Mouse (Mus musculus): ENCODE measurements around the gene Styk1. TPM values are rescaled to one million over a fixed set of nuclear protein-coding genes. Genes with fewer than 3 reads are reported as not detected.

Gene Styk1
- 2.4 and 3.3 TPM in 2 replicates for polyA plus RNA-seq (2014; fragmentation: Nextera tagmentation; extraction: Ambion mirVana)

DNA sequence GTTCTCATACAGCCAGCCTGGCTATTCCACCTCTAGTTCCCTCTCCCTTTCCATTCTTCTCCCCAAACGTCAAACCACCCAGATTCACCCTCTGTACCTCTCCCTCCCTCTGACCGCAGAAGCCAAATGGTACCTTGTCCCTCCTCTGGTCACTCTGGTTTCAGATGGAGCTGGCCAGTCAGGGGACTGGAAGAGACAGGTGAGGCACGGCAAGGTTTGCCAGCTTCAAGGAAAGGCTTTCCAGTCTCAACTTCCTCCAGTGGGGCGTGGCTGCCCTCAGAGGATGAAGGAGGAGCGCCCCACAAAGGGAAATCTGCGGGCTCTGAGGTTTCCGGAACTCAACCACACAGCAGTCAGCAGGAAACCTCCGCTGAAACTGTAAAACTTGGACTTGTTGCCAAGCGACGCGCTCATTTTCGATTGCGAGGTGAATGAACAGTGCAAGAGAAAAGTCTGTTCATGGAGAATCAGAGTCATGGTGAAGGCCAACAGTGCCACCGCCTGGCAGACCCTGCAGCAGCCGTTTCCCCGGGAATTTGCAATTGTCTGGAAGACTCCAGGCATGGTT, at the start of gene Styk1:
Gene Styk1 (minus strand): TSS at position 246 of the 568 bp plus-strand sequence.
- ATAC-seq (ENCODE audit: insufficient number of reproducible peaks, low FRiP score, low TSS enrichment, low read depth) (peak; percentile 85), DNase-seq (ENCODE audit: low spot score) (peak; percentile 86)
- H3K9ac ChIP-seq (ENCODE audit: low read length): peak within 1 kb of the TSS; percentile 28; the same call in 1 of the 2 replicates
- peak within 1 kb of the TSS; percentile 48 for H3K4me2 ChIP-seq (ENCODE audit: low read depth, severe bottlenecking)
- WGBS: 1% methylated on average over 16 of the region's 16 CpGs
- H3K9me3 ChIP-seq (ENCODE audit: control insufficient read depth, low read length): no peaks in the 10 kb centered on the region
- H3K4me1 ChIP-seq (ENCODE audit: control insufficient read depth, insufficient read depth, low read length): no peaks in the 10 kb centered on the region
- H3K4me3 ChIP-seq (ENCODE audit: low read depth, low read length): peak within 1 kb of the TSS; percentile 16
- H3K27ac ChIP-seq (replicated peaks; ENCODE audit: low read depth, low read length): no peak within 1 kb of the TSS
- H3K27me3 ChIP-seq (ENCODE audit: control insufficient read depth, insufficient read depth, low read length): no peaks in the 10 kb centered on the region
- no peaks in the 10 kb centered on the region for H3K36me3 ChIP-seq (ENCODE audit: control insufficient read depth, insufficient read depth, low read length)

DNA sequence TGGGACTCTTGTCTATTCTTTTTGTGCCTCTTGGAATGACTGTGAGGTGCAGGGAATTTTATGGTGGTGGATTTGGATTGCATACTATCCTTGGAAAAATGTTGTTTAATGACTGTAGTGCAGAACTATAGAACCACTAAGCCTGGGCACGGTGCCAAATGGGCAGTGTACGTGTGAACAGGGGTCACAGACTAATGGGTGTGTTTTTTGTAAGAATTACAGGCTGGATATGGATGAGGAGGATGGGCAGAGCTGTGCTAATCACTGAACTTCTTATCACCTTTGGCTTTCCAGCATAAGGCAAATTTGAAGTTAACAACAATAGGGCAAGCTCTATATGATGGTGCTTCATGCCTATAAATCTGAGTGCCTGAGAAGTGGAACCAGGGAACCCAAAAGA, 49.6 kb upstream of the Styk1 start:
- Histone ChIP-seq H3K36me3 (ENCODE audit: control insufficient read depth, insufficient read depth, low read length) (no peaks in the 10 kb centered on the region), H3K4me3 (ENCODE audit: low read depth, low read length) (no peak overlapping the region), H3K27me3 (ENCODE audit: control insufficient read depth, insufficient read depth, low read length) (no peaks in the 10 kb centered on the region), H3K4me2 (ENCODE audit: low read depth, severe bottlenecking) (no peak overlapping the region), H3K9ac (ENCODE audit: low read length) (no peak overlapping the region), H3K9me3 (ENCODE audit: control insufficient read depth, low read length) (no peaks in the 10 kb centered on the region), H3K27ac (replicated peaks; ENCODE audit: low read depth, low read length) (no peak overlapping the region), H3K4me1 (ENCODE audit: control insufficient read depth, insufficient read depth, low read length) (no peaks in the 10 kb centered on the region)
- ATAC-seq (ENCODE audit: insufficient number of reproducible peaks, low FRiP score, low TSS enrichment, low read depth) (no peak), DNase-seq (ENCODE audit: low spot score) (no peak)
- WGBS: 81% methylated on average over 2 of the region's 2 CpGs

DNA sequence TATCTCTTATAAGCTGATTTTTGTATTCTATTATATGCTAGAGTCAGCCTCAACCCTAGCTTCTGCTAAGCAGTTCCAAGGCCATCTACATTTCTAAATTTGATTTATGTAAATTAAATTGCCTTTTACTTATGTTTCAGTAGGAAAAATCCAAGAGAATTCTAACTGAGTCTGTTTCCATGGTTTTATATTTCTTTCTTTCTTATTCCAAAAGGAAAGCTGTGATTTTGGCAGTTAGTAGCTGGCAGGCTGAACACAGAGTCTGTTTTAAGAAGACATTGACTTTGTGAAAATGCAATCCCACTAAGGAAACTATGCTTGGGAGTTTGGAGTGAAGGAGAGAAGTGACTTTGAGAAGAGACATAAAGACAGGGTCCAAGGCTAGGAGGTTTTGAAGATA, 49.2 kb upstream of the Styk1 start:
- Histone ChIP-seq H3K4me1 (ENCODE audit: control insufficient read depth, insufficient read depth, low read length) (no peaks in the 10 kb centered on the region), H3K36me3 (ENCODE audit: control insufficient read depth, insufficient read depth, low read length) (no peaks in the 10 kb centered on the region), H3K27me3 (ENCODE audit: control insufficient read depth, insufficient read depth, low read length) (no peaks in the 10 kb centered on the region), H3K9me3 (ENCODE audit: control insufficient read depth, low read length) (no peaks in the 10 kb centered on the region), H3K27ac (replicated peaks; ENCODE audit: low read depth, low read length) (no peak overlapping the region), H3K4me2 (ENCODE audit: low read depth, severe bottlenecking) (no peak overlapping the region), H3K9ac (ENCODE audit: low read length) (no peak overlapping the region), H3K4me3 (ENCODE audit: low read depth, low read length) (no peak overlapping the region)
- ATAC-seq (ENCODE audit: insufficient number of reproducible peaks, low FRiP score, low TSS enrichment, low read depth) (no peak), DNase-seq (ENCODE audit: low spot score) (no peak)

DNA sequence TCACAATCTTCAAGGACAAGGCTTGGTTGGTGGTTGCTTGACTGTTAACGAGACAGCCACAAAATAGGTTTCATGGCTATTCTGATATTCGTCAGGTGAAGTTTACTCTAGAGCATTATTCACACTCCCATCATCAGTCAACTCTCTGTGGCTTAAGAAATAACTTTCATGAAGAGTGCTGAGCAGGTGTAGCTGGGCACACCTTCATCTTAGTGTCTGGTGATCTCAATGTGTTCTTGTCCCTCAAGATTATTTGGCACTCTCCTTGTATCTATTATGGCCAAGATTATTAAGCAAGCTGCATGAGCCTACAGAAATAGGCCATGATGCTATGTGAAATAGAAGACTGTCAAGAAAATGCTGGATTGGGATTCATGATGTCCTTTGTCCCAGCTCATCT, 47.9 kb upstream of the Styk1 start:
- Histone ChIP-seq H3K27me3 (ENCODE audit: control insufficient read depth, insufficient read depth, low read length) (no peaks in the 10 kb centered on the region), H3K9ac (ENCODE audit: low read length) (no peak overlapping the region), H3K4me3 (ENCODE audit: low read depth, low read length) (no peak overlapping the region), H3K4me2 (ENCODE audit: low read depth, severe bottlenecking) (no peak overlapping the region), H3K27ac (replicated peaks; ENCODE audit: low read depth, low read length) (no peak overlapping the region), H3K36me3 (ENCODE audit: control insufficient read depth, insufficient read depth, low read length) (no peaks in the 10 kb centered on the region), H3K9me3 (ENCODE audit: control insufficient read depth, low read length) (no peaks in the 10 kb centered on the region), H3K4me1 (ENCODE audit: control insufficient read depth, insufficient read depth, low read length) (no peaks in the 10 kb centered on the region)
- ATAC-seq (ENCODE audit: insufficient number of reproducible peaks, low FRiP score, low TSS enrichment, low read depth): no peak
- WGBS: 84% methylated on average over 2 of the region's 2 CpGs
- no peak for DNase-seq (ENCODE audit: low spot score)

DNA sequence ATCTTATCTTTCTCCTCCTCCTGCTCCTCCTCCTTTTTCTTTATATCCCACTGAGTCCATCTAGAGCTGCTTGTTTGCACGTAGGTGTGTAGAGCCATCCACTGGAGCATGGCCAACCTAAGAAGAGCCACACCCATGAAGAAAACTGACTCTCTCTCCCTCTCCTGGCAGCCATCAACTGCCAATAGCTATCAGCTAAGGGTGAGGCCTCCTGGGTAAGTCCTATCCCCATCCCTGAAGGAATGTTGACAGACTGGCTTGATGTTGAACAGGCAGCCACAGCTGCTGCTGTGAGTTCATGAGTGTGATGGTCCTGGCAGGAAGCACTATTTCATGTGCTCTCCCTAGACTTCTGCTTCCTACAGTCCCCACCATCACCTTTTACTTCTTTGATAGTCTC, 43.3 kb upstream of the Styk1 start:
- DNase-seq (ENCODE audit: low spot score) (no peak), ATAC-seq (ENCODE audit: insufficient number of reproducible peaks, low FRiP score, low TSS enrichment, low read depth) (no peak)
- Histone ChIP-seq H3K4me2 (ENCODE audit: low read depth, severe bottlenecking) (no peak overlapping the region), H3K4me3 (ENCODE audit: low read depth, low read length) (no peak overlapping the region), H3K4me1 (ENCODE audit: control insufficient read depth, insufficient read depth, low read length) (no peaks in the 10 kb centered on the region), H3K27ac (replicated peaks; ENCODE audit: low read depth, low read length) (no peak overlapping the region), H3K9ac (ENCODE audit: low read length) (no peak overlapping the region), H3K36me3 (ENCODE audit: control insufficient read depth, insufficient read depth, low read length) (no peaks in the 10 kb centered on the region), H3K9me3 (ENCODE audit: control insufficient read depth, low read length) (no peaks in the 10 kb centered on the region), H3K27me3 (ENCODE audit: control insufficient read depth, insufficient read depth, low read length) (no peaks in the 10 kb centered on the region)
- 42% methylated on average over 1 of the region's 1 CpGs for WGBS

DNA sequence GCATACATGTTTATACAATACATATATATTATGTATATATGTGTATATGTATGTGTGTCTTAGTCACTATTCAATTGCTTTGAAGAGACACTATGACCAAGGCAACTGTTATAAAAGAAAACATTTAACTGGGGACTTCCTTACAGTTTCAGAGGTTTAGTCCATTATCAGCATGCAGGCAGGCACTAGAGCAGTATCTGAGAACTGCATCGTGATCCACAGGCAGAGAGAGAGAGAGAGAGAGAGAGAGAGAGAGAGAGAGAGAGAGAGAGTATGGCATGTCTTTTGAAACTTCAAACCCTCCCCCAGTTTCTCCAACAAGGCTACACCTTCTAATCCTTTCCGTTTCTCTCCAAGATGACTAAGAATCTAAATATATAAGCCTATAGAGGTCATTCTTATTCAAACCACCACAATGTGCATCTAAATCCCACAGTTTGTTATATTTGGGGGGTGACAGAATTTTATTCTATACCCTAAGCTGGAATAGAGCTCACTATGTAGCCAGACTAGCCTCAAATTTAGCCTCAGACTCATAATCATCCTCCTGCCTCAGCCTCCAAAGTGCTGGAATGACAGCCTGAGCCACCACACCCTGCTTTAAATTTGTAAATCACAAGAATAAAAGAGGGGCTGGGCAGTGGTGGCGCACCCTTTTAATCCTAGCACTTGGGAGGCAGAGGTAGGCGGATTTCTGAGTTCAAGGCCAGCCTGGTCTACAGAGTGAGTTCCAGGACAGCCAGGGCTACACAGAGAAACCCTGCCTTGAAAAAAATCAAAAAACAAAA, 40.7 kb upstream of the Styk1 start:
- WGBS: 71% methylated on average over 4 of the region's 4 CpGs
- Histone ChIP-seq H3K4me2 (ENCODE audit: low read depth, severe bottlenecking) (no peak overlapping the region), H3K36me3 (ENCODE audit: control insufficient read depth, insufficient read depth, low read length) (no peaks in the 10 kb centered on the region), H3K27ac (replicated peaks; ENCODE audit: low read depth, low read length) (no peak overlapping the region), H3K9ac (ENCODE audit: low read length) (no peak overlapping the region), H3K4me1 (ENCODE audit: control insufficient read depth, insufficient read depth, low read length) (no peaks in the 10 kb centered on the region), H3K27me3 (ENCODE audit: control insufficient read depth, insufficient read depth, low read length) (no peaks in the 10 kb centered on the region), H3K4me3 (ENCODE audit: low read depth, low read length) (no peak overlapping the region), H3K9me3 (ENCODE audit: control insufficient read depth, low read length) (no peaks in the 10 kb centered on the region)
- ATAC-seq (ENCODE audit: insufficient number of reproducible peaks, low FRiP score, low TSS enrichment, low read depth): no peak
- no peak for DNase-seq (ENCODE audit: low spot score)

DNA sequence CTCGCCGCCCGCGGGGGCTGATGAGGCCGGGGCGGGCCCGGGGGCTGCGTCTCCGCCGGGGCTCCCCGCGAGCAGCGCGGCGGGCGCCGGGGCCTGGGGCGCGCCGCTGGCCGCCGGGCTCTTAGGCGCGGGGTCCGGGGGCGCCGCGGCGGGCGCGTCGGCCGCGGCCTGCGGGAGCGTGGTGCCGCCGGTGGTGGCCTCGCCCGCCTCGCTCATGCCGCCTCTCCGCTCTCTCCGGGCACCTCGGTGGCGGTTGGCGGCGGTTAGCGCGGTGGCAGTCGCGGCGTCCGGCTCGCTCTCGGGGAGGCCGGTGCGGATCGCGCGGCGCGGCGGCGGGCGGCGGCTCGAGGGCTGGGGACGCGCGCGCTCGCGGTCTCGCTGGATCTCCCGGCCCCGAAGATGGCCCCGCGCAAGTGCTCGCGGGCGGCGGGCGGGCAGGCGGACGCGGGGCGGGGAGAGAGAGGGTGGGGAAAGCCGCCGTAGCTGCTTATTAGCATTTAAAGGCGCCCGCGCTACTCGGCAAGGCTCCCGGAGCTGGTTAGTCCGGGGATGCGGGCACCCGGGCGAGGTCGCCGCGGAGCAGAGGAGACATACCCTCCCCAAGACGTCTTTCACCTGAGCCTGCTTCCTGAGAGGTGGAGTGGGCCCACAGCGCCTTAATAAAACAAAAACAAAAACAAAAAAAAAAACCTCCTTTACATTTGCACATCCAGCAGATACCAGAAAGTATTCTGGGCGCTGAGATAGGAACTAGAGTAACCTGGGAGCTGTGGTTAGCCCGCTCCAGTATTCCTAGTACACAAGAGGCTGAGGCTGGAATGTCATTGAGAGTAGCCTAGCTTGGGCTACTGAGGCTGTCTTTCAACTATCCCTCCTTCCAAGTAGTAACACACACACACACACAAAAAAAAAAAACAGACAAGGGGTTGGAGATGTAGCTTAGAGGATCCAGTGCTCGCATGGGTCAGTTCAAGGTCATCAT, 34.9 kb upstream of the Styk1 start, which contains the start of gene Ybx3:
Gene Ybx3 (minus strand): TSS at position 437 of the 982 bp plus-strand sequence.
- Histone ChIP-seq H3K27ac (replicated peaks; ENCODE audit: low read depth, low read length) (peak within 1 kb of the TSS; percentile 70), H3K36me3 (ENCODE audit: control insufficient read depth, insufficient read depth, low read length) (no peaks in the 10 kb centered on the region), H3K9ac (ENCODE audit: low read length) (peak within 1 kb of the TSS; percentile 88), H3K4me1 (ENCODE audit: control insufficient read depth, insufficient read depth, low read length) (0 out of 2 replicates have a peak, but pooled peaks cover 2% of the 10 kb centered on the region), H3K27me3 (ENCODE audit: control insufficient read depth, insufficient read depth, low read length) (no peaks in the 10 kb centered on the region), H3K4me3 (ENCODE audit: low read depth, low read length) (peak within 1 kb of the TSS; percentile 68), H3K4me2 (ENCODE audit: low read depth, severe bottlenecking) (peak within 1 kb of the TSS; percentile 85), H3K9me3 (ENCODE audit: control insufficient read depth, low read length) (no peaks in the 10 kb centered on the region)
- 1% methylated on average over 61 of the region's 107 CpGs for WGBS
- DNase-seq (ENCODE audit: low spot score): peak; percentile 82
- peak; percentile 87 for ATAC-seq (ENCODE audit: insufficient number of reproducible peaks, low FRiP score, low TSS enrichment, low read depth)

All from limb, embryonic 11.5 days (tissue).